Mouse (Mus musculus) forebrain, embryonic 12.5 days (tissue): ENCODE results near the gene Faiml. TPM values are rescaled to one million over a fixed set of nuclear protein-coding genes. Genes with fewer than 3 reads are reported as not detected.

ENCODE experiments used
- ATAC-seq: fragments of 200-750 bp; cut with Nextera tagmentation; 2 replicates; pipeline ENCODE4 v1.8.0; 2017; ENCODE audit warnings: moderate TSS enrichment; ENCODE audit not compliant: low FRiP score
- H3K27ac ChIP-seq: fragments of 300-500 bp; sonication (generic); 2 replicates; pipeline ENCODE4 v1.5.1; 2016; ENCODE audit warnings: mild to moderate bottlenecking
- H3K27me3 ChIP-seq: fragments of 300-500 bp; sonication (generic); 2 replicates; pipeline ENCODE4 v1.6.1; 2016; ENCODE audit warnings: mild to moderate bottlenecking
- H3K36me3 ChIP-seq: fragments of 300-500 bp; sonication (generic); replicated peaks from 2 replicates; pipeline ENCODE4 v1.6.1; 2016; ENCODE audit warnings: mild to moderate bottlenecking
- H3K4me1 ChIP-seq: fragments of 300-500 bp; sonication (generic); 2 replicates; pipeline ENCODE4 v1.6.1; 2016
- H3K4me2 ChIP-seq: fragments of 300-500 bp; sonication (generic); 2 replicates; pipeline ENCODE4 v1.6.1; 2016; ENCODE audit warnings: mild to moderate bottlenecking, moderate library complexity
- H3K4me3 ChIP-seq: fragments of 300-500 bp; sonication (generic); replicated peaks from 2 replicates; pipeline ENCODE4 v1.5.1; 2016; ENCODE audit warnings: mild to moderate bottlenecking
- H3K9ac ChIP-seq: fragments of 300-500 bp; sonication (generic); 2 replicates; pipeline ENCODE4 v1.6.1; 2016; ENCODE audit warnings: mild to moderate bottlenecking
- H3K9me3 ChIP-seq: fragments of 300-500 bp; sonication (generic); 2 replicates; pipeline ENCODE4 v1.6.1; 2016
- WGBS: fragments of 180-500 bp; shearing (Covaris S2); methylation state at CpG from one replicate; pipeline ENCODE4 v1.1.7; 2016; 5-methylcytosine and 5-hydroxymethylcytosine counted together
- polyA plus RNA-seq: library from polyadenylated mRNA; unstranded; fragments of >200 nt; fragmentation: Nextera tagmentation; extraction: Ambion mirVana; gene quantifications from 2 replicates; pipeline ENCODE4 v1.2.1, GENCODE M21; 2016

Faiml gene
- polyA plus RNA-seq, result not detected in 2 replicates

DNA sequence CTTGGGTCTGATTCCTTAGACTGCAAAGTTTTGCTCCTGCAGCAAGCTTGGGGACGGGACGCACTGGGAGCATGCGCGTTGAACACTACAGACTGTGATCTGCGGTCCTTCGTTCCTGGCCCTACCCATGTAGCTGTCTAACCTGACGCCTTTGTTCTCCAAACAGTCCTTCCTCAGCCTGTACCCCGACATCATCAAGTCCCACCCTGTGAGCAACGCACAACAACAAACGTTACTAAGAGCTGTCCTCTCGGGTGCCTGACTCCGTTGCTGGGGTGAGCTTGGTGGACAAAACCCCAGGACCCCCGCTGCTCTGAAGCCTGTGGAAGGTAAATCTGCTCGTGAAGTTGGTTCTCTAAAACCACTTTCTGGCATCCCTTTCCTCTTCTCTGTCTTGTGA lies at the start of gene Faiml:
Faiml (minus strand) TSS at position 101 of the 400 bp plus-strand sequence.
- no peak for ATAC-seq
- H3K9ac ChIP-seq, result no peak within 1 kb of the TSS
- 87% methylated on average over 14 of the region's 14 CpGs for WGBS
- H3K9me3 ChIP-seq, result no peaks in the 10 kb centered on the region
- no peaks in the 10 kb centered on the region for H3K36me3 ChIP-seq
- no peaks in the 10 kb centered on the region for H3K27me3 ChIP-seq
- no peak within 1 kb of the TSS for H3K4me2 ChIP-seq
- no peak within 1 kb of the TSS for H3K27ac ChIP-seq
- H3K4me1 ChIP-seq, result no peaks in the 10 kb centered on the region
- H3K4me3 ChIP-seq, result no peak within 1 kb of the TSS

DNA sequence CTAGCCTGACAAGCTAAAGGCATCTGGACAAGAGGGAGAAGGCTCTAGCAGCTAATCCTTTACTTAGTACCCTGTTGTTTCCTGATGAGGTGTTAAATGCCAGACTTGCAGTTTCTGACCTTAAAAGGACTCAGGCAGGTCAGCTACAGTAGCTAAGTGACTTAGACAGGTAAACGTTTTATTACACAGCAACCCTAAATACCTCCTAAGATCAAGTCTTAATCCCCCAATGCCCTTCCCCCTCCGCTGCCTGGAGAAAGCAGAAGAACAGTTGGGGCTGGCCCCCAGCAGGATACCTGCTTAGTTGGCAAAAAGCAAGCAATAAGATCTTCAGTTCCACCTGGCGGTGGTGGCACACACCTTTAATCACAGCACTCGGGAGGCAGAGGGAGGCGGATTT lies 21.9 kb upstream of the Faiml start:
- 71% methylated on average over 5 of the region's 5 CpGs for WGBS
- ATAC-seq, result no peak

DNA sequence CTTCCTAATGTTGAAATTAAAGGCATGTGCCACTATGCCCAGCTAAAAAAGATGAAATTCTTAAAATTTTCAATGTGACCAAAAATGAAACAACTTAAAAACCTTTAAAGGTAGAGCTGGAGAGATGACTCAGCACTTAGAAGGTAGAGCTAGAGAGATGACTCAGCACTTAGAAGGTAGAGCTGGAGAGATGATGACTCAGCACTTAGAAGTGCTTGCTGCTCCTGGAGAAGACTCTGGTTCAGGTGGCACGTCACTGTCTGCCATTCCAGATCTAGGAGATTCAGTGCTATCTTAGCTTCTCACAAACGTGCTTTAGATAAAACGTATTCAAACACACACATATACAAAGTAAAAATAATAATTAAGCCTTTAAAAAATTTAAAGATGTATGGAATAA lies 19.8 kb upstream of the Faiml start:
- H3K9ac ChIP-seq, result no peak overlapping the region
- no peak overlapping the region for H3K4me2 ChIP-seq
- H3K27me3 ChIP-seq, result no peaks in the 10 kb centered on the region
- no peak overlapping the region for H3K4me3 ChIP-seq
- H3K27ac ChIP-seq, result no peak overlapping the region
- H3K9me3 ChIP-seq, result no peaks in the 10 kb centered on the region
- H3K36me3 ChIP-seq, result peaks cover 58% of the 10 kb centered on the region
- ATAC-seq, result no peak
- no peaks in the 10 kb centered on the region for H3K4me1 ChIP-seq
- 92% methylated on average over 3 of the region's 3 CpGs for WGBS

More for the DNA sequence above, 21.9 kb upstream of the Faiml start:
- Histone ChIP-seq H3K9ac (no peak overlapping the region), H3K4me1 (no peaks in the 10 kb centered on the region), H3K4me2 (no peak overlapping the region), H3K9me3 (no peaks in the 10 kb centered on the region), H3K27me3 (no peaks in the 10 kb centered on the region), H3K36me3 (peaks cover 69% of the 10 kb centered on the region), H3K27ac (no peak overlapping the region), H3K4me3 (no peak overlapping the region)

DNA sequence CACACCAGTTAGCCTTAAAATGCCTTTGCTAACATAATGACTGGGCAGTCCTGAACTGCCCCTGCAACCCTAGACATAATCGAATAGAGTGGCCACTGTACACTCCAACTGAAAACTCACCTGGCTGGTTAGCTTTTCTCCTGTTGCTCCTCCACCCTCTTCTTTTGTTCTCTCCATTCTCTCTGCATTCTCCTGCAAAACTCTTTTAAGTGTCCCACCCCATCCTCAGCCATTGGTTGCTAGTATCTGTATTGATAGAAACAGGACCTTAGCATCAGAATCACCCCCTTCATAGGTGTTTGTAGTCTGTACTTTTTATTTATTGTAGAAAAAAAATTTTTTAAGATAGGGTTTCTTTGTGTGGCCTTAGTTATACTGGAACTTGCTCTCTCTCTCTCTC lies 19.2 kb upstream of the Faiml start:
- Histone ChIP-seq H3K36me3 (peaks cover 57% of the 10 kb centered on the region), H3K9ac (no peak overlapping the region)

DNA sequence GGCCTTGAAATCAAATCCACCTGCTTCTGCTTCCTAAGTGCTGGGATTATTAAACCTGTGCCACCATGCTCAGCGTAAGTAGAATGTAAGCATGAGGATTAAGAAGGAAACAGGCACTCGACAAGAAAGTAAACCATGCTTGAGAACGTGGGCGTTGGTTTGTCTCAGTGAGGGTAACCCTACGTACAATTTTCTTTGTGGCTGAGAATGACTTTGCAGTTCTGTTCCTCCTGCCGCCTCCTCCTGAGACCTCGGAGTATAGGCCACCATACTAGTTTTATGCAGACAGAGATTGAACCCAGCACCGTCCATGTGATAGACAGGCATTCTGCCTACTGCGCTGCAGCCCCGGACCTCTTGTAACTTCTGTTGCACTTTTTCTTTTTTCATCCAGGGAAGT lies 16.8 kb upstream of the Faiml start:
- 94% methylated on average over 10 of the region's 10 CpGs for WGBS
- Histone ChIP-seq H3K36me3 (peaks cover 46% of the 10 kb centered on the region), H3K9ac (no peak overlapping the region)

More for the DNA sequence above, 19.2 kb upstream of the Faiml start:
- H3K9me3 ChIP-seq, result no peaks in the 10 kb centered on the region
- 96% methylated on average over 1 of the region's 1 CpGs for WGBS
- H3K4me2 ChIP-seq, result no peak overlapping the region
- H3K4me3 ChIP-seq, result no peak overlapping the region
- H3K27ac ChIP-seq, result no peak overlapping the region
- H3K4me1 ChIP-seq, result no peaks in the 10 kb centered on the region
- no peak for ATAC-seq
- H3K27me3 ChIP-seq, result no peaks in the 10 kb centered on the region

DNA sequence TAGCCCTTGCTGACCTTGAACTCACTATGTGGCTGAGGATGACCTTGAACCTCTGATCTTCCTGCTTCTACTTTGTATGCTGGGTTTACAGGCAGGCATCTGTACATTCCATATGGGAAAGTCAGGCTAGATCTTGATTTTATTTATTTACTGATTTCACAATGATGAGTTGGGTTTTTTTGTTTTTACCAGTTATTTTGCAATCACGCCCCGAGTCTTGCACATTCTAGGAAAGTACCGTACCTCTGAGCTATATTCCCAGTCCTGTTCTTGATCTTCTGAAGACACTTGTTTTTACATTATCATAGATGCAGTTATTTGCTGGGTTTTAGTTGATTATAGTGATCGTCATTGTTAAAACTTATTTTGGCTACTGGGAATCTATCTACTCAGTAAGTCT lies 11.9 kb upstream of the Faiml start:
- WGBS, result 95% methylated on average over 4 of the region's 4 CpGs

More for the DNA sequence above, 16.8 kb upstream of the Faiml start:
- ATAC-seq, result no peak
- H3K4me3 ChIP-seq, result no peak overlapping the region
- no peak overlapping the region for H3K27ac ChIP-seq
- H3K4me1 ChIP-seq, result no peaks in the 10 kb centered on the region
- H3K9me3 ChIP-seq, result no peaks in the 10 kb centered on the region
- H3K4me2 ChIP-seq, result no peak overlapping the region
- H3K27me3 ChIP-seq, result no peaks in the 10 kb centered on the region

DNA sequence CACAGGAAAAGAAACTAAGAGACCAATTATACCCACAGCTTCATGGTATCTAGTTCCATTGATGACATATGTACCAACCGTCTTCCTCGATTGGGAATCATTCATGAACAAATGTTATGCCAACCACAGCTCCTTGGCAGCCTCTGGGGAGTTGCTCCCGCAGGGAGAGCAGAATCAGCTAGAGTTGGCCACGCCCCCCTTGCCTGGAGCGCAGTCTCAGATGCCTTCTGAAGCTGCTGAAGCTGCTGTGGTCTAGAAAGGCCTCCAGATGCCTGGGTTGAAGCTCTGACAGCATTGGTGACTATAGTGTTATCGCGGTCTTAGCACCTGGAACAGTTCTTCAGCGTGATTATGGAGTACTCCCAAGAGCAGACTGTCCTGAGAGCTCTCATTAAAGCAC lies 11.3 kb upstream of the Faiml start:
- ATAC-seq, result no peak
- WGBS, result 62% methylated on average over 8 of the region's 8 CpGs
- no peak overlapping the region for H3K9ac ChIP-seq
- peaks cover 15% of the 10 kb centered on the region for H3K36me3 ChIP-seq
- H3K4me1 ChIP-seq, result peaks cover 4% of the 10 kb centered on the region; the same call in 1 of the 2 replicates
- H3K4me2 ChIP-seq, result no peak overlapping the region
- H3K9me3 ChIP-seq, result no peaks in the 10 kb centered on the region
- H3K27me3 ChIP-seq, result no peaks in the 10 kb centered on the region
- H3K27ac ChIP-seq, result no peak overlapping the region
- no peak overlapping the region for H3K4me3 ChIP-seq

More for the DNA sequence above, 11.9 kb upstream of the Faiml start:
- Histone ChIP-seq H3K36me3 (peaks cover 17% of the 10 kb centered on the region), H3K9me3 (no peaks in the 10 kb centered on the region), H3K27ac (no peak overlapping the region), H3K9ac (no peak overlapping the region), H3K4me3 (no peak overlapping the region), H3K4me2 (no peak overlapping the region), H3K27me3 (no peaks in the 10 kb centered on the region), H3K4me1 (peaks cover 3% of the 10 kb centered on the region; the same call in 1 of the 2 replicates)
- ATAC-seq, result no peak

DNA sequence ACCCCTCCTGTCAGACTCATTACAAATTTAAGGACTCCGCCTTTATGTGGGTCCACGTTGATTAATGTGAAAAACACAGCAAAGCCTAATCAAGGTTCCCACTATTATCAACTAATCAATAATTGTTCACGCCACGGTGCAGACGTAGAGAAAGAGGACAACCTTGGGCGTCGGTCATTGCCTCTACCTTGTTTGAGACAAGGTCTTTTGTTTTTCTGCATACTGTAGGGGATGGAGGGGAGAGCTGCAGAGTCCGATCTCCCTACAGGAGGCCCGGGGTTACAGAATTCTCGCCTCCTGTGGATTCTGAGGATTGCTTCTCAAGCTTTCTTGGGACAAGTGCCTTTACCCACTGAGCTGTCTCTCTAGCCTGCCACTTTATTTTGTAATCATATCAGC lies 6.9 kb upstream of the Faiml start:
- H3K9ac ChIP-seq, result peak overlapping the region; percentile 76
- H3K27ac ChIP-seq, result peak overlapping the region; percentile 73
- WGBS, result 3% methylated on average over 10 of the region's 10 CpGs
- no peaks in the 10 kb centered on the region for H3K9me3 ChIP-seq
- peaks cover 10% of the 10 kb centered on the region for H3K36me3 ChIP-seq
- H3K4me2 ChIP-seq, result peak overlapping the region; percentile 67
- H3K4me1 ChIP-seq, result peaks cover 9% of the 10 kb centered on the region; the same call in 1 of the 2 replicates
- ATAC-seq, result peak; percentile 22
- peak overlapping the region; percentile 82 for H3K4me3 ChIP-seq
- no peaks in the 10 kb centered on the region for H3K27me3 ChIP-seq

DNA sequence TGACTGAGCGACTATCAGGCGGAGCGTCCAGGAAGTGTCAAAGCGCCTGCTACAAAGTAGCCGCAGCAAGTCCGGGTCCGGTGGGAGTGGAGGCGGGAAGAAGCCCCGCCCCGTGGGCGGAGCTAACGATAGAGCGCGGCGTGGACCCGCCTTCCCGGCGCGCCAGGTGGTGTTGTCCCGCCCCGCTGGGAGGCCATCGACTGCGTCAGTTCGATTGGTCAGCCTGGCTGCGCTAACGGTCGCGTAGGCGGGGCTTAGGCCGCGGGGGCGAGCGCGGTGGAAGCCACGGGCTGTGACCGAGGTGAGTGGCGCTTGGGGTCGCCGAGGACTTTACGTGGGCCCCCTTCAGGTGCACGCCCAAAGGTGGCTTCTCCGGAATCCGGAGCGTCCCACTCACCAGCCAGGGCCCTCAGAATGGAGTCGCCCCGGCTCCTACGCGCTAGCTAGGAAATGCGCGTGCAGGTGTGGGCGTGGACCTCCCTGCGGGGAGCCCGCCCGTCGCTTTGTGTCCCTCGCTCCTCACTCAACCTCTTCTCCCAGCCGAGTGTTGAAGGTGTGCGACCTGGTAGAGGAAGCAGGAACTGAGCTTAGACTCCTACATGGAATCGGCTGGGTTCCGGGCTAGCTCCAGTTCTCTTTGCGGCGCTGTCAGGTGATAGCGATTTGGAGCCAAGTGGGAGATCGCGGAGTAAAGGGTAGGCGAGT lies 6.3 kb upstream of the Faiml start, which contains the start of gene Cep70:
Cep70 (plus strand) TSS at position 178 of the 705 bp plus-strand sequence.
- no peaks in the 10 kb centered on the region for H3K9me3 ChIP-seq
- ATAC-seq, result peak; percentile 96
- H3K4me1 ChIP-seq, result peaks cover 9% of the 10 kb centered on the region; the same call in 1 of the 2 replicates
- H3K9ac ChIP-seq, result peak within 1 kb of the TSS; percentile 76
- peak within 1 kb of the TSS; percentile 73 for H3K27ac ChIP-seq
- H3K4me2 ChIP-seq, result peak within 1 kb of the TSS; percentile 67
- peaks cover 10% of the 10 kb centered on the region for H3K36me3 ChIP-seq
- no peaks in the 10 kb centered on the region for H3K27me3 ChIP-seq
- peak within 1 kb of the TSS; percentile 82 for H3K4me3 ChIP-seq
- WGBS, result under 1% methylated on average over 66 of the region's 66 CpGs

DNA sequence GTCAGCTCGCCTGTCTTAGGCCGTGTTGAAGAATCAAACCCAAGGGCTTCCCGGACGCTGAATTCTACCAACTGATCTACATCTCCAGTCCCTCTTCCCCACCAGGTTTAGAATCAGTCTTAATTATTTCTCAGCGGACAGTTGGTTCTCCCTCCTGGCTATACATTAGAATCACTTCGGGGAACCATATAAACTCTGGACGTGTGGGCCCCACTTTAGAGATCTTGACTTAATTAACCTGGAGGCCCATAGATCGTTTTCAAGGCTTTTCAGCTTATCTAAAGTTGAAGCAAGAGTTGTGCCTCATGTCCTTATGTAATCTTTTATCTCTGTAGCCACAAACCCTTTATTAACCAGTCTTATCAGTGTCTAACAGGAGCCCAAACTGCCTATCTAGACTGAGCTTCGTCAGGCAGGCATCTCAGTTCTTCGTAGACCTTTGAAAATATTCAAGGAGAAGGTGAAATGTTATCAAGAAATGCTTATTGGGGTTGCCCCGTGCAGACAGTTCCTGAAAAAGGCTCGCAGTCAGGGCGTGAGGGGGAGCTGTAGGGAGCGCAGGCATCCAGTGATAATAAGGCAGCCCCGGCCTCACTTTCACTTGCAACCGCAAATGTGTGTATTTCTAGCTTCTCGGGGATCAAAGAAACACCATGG lies 5.6 kb upstream of the Faiml start:
- ATAC-seq, result peak; percentile 65
- Histone ChIP-seq H3K4me2 (peak overlapping the region; percentile 67), H3K9me3 (no peaks in the 10 kb centered on the region), H3K27ac (peak overlapping the region; percentile 27; the same call in 1 of the 2 replicates), H3K4me1 (peaks cover 9% of the 10 kb centered on the region; the same call in 1 of the 2 replicates), H3K36me3 (peaks cover 7% of the 10 kb centered on the region; the same call in 1 of the 2 replicates), H3K9ac (0 out of 2 replicates have a peak overlapping the region, but pooled peaks have one; percentile 30), H3K4me3 (peak overlapping the region; percentile 82), H3K27me3 (no peaks in the 10 kb centered on the region)
- 10% methylated on average over 17 of the region's 17 CpGs for WGBS

DNA sequence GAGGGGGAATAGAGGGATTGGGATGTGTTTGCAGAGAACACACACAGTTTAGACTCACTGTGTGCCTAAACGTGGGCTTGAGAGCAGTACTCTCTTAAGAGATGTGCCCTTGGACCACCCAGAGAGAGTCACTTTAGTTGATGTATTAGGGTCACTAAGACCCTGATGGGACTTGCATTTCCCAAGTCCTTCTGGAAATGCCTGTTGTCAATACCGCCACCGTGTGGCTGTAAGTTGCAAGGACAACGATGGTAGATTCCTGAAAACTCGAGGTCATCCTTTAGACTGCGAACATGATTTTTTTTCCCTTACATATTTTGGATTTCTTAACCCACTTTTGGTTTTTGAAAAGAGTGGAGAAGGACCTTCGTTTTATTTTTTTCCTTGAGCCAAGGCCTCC lies 5.0 kb upstream of the Faiml start:
- ATAC-seq, result no peak

DNA sequence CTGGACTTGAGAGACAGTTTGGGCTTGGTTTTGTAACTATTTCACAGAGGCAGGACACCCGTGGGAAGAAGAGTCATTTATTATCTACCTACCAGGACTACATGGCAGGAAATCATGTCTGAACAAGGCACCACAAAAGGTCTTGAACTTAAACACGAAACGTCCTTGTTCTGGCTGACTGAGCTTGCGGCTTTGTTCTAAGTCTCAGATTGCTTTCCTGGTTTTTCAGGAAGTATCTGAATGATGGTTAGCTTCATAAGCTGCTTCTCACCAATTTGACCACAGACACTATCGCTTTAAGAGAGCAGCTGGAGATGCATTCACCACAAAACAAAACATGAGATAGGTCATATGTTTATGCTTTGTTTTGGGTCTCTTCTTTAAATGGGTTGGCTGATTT lies 3.5 kb upstream of the Faiml start:
- ATAC-seq, result no peak
- H3K4me2 ChIP-seq, result no peak overlapping the region
- H3K4me1 ChIP-seq, result peaks cover 9% of the 10 kb centered on the region; the same call in 1 of the 2 replicates
- H3K27ac ChIP-seq, result no peak overlapping the region
- no peaks in the 10 kb centered on the region for H3K27me3 ChIP-seq
- no peak overlapping the region for H3K4me3 ChIP-seq
- no peaks in the 10 kb centered on the region for H3K36me3 ChIP-seq
- no peaks in the 10 kb centered on the region for H3K9me3 ChIP-seq
- no peak overlapping the region for H3K9ac ChIP-seq
- 86% methylated on average over 5 of the region's 5 CpGs for WGBS

More for the DNA sequence above, 5.0 kb upstream of the Faiml start:
- no peak overlapping the region for H3K4me3 ChIP-seq
- H3K27me3 ChIP-seq, result no peaks in the 10 kb centered on the region
- H3K9ac ChIP-seq, result no peak overlapping the region
- H3K36me3 ChIP-seq, result peaks cover 6% of the 10 kb centered on the region; the same call in 1 of the 2 replicates
- 2% methylated on average over 7 of the region's 7 CpGs for WGBS
- H3K27ac ChIP-seq, result no peak overlapping the region
- no peaks in the 10 kb centered on the region for H3K9me3 ChIP-seq
- H3K4me2 ChIP-seq, result no peak overlapping the region; the same call in 1 of the 2 replicates
- peaks cover 9% of the 10 kb centered on the region; the same call in 1 of the 2 replicates for H3K4me1 ChIP-seq
